Mouse (Mus musculus) neutrophil, adult 59 days (primary cell): ENCODE measurements around the gene Ap3b2. TPM values are rescaled to one million over a fixed set of nuclear protein-coding genes. Genes with fewer than 3 reads are reported as not detected.

Experiments
- total RNA-seq, 2 experiments: library from RNA; stranded (reverse); gene quantifications; 1 replicate in 1 of 2; 2 replicates in 1 of 2; pipeline ENCODE4 v1.2.4; 2023

The Ap3b2 gene
- total RNA-seq: not detected

DNA sequence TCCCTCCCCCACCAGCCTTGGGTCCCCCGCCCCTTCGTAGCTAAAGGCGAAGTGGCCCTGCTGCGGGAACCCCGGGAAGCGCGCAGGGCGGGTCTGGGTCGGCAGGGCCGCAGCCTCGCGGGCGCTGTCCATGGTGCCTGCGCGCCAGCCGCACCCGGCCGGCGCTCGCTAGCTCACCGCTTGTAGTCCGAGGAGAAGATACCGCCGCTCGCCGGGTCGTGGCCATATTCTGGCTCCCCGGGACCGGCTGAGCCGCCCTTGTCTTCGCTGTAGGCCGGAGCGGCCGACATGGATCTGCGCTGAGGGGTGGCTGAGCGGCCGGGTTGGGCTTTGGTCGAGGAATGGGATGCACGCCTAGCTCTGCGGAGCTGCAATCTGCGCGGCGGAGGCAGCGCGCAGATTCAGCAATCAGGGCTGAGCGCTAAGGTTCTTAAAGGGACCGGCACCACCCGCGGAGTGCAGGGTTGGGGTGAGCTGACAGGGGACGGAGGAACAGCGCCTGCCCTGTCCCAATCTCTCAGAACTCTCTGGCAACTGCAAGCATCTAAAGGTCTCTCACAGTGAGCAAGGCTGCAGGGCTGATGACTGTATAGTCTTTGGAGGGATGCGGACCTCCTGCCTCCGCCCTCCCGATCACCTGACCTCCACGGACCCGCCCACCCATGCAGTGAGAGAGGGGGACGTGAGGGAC, at the start of gene Ap3b2:
Ap3b2 (minus strand) TSS at position 595 of the 691 bp plus-strand sequence.

DNA sequence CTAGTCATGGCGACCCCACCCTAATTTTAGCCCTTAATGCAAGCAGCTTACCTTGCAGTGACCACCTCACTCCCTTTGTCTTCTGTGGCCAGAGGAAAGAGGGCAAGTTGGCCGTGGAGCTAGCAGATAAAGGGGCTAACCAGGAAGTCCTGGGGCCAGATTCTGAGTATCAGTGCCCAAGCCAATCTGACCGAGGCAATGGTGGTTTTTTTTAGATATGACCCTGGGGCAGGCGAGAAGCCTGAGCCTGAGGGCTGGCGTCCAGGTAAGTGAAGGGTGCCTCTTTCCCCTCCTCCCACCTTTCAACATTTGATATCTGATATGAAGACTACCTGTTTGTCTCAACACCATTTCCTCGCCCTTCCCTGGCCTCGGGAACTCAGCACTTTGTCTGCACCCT, 4.5 kb upstream of the Ap3b2 start, which contains the start of gene BC048679:
BC048679 (minus strand) TSS at position 101 of the 400 bp plus-strand sequence.

DNA sequence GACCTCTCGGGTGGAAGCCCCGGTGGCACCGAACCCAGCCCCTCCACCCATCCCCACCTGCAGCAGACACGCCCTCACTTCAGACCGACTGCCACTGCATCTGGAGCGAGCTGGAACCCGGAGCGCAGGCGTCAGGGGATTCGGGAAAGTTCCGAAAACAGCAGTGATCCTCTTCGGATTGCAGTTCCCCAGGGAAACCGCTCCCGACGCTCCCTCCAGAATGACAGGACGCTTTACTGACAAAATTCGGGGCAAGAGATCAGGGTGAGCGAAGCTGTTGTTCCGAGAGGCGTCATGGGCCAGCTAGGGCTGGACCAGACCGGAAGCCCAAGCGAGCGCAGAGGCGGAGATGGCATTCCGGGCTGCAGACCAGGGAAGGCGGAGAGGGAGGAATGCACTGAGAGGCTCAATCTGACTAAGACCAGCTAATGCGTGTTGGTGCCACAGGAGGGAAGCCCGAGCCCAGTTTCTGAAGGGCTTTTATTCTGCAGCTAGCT, 38.5 kb downstream of the Ap3b2 start, which contains the start of gene Cpeb1:
Cpeb1 (minus strand) TSS at position 311 of the 497 bp plus-strand sequence.

Other genes with a start within 250 kb of the Ap3b2 start
- gene Rps17, start 148.7 kb downstream of the Ap3b2 start, total RNA-seq: 100 to 1,000 TPM; 767 to 843 TPM
- gene Cpeb1, start 38.5 kb downstream of the Ap3b2 start, total RNA-seq: not detected
- gene BC048679, start 4.4 kb upstream of the Ap3b2 start, total RNA-seq: not detected
- gene Fsd2, start 73.0 kb upstream of the Ap3b2 start, total RNA-seq: not detected
- gene Whamm, start 77.3 kb upstream of the Ap3b2 start, total RNA-seq: 10 to 100 TPM; 15.4 to 16.4 TPM
- under 1 TPM; 0.22 to 0.69 TPM for gene Homer2, start 213.6 kb upstream of the Ap3b2 start, total RNA-seq